Mouse (Mus musculus): ENCODE data around the gene Gm12886. TPM values are rescaled to one million over a fixed set of nuclear protein-coding genes. Genes with fewer than 3 reads are reported as not detected.

Gene Gm12886
- not detected in 2 replicates for total RNA-seq (2012; rRNA removed)
- not detected in 2 replicates for total RNA-seq (2014; rRNA removed)
- not detected in 2 replicates for polyA plus RNA-seq (2012; ENCODE audit: insufficient read length, low read depth)

DNA sequence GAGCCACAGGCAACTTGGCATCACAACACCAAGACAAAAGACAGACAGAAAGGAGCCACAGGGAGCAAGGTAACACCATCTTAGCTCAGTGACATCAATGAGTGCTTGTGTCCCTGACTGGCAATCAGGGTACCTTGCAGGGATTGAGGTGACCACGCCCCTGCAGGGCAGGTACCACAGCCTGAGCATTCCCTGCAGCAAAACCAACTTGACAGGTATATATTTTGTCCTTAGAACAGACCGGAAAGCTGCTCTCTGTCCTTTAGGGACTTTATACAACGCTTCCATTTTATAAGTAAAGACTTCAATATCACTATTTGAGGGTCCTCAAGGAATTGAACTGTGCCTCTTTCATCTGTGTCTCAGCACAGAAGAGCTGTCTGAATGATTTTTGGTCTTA, at the start of gene Gm12886:
TSS of gene Gm12886 (minus strand) at position 101 of the 400 bp plus-strand sequence.
- Histone ChIP-seq H3K4me3 (replicated peaks in 1 of 3; ENCODE audit: low read depth in 2 of 3, low read length in 2 of 3, poor library complexity in 1 of 3) (no peak within 1 kb of the TSS), H3K9ac (ENCODE audit: insufficient read depth, low read depth) (no peak within 1 kb of the TSS), H3K79me2 (replicated peaks; ENCODE audit: control insufficient read depth, extremely low read depth, insufficient read depth, poor library complexity, severe bottlenecking) (no peaks in the 10 kb centered on the region), H3K4me2 (ENCODE audit: insufficient read depth, low read depth, poor library complexity, severe bottlenecking) (no peak within 1 kb of the TSS), H3K27me3 (replicated peaks) (peaks cover 31% of the 10 kb centered on the region), H3K27ac (ENCODE audit: insufficient read depth, low read depth) (no peak within 1 kb of the TSS), H3K9me3 (replicated peaks; ENCODE audit: low read length) (no peaks in the 10 kb centered on the region), H3K4me1 (ENCODE audit: control insufficient read depth in 1 of 2, insufficient read depth in 2 of 2) (no peaks in the 10 kb centered on the region), H3K36me3 (replicated peaks in 1 of 2; ENCODE audit: control insufficient read depth in 1 of 2, insufficient read depth in 1 of 2, low read length in 1 of 2) (no peaks in the 10 kb centered on the region)
- in situ Hi-C loops (cut with MboI; ENCODE audit: low pct_ligation_motif_present, low pct_unique_long_range_greater_than_20kb, low sequenced_read_pairs), result no loop called here
- no peak for DNase-seq (ENCODE audit: extremely low read depth)
- dilution Hi-C loops (cut with MboI; ENCODE audit: extremely low pct_ligation_motif_present, extremely low pct_unique_long_range_greater_than_20kb, low sequenced_read_pairs), result no loop called here
- no peak for TF ChIP-seq MAX (IDR thresholded peaks at IDR 0.05; ENCODE audit: low read length)
- TF ChIP-seq USF2 (conservative IDR thresholded peaks at IDR 0.05; ENCODE audit: low read depth, low read length), result no peak
- TF ChIP-seq ZKSCAN1 (IDR thresholded peaks at IDR 0.05; ENCODE audit: borderline replicate concordance, low read depth, low read length), result no peak
- no peak for TF ChIP-seq ZMIZ1 (IDR thresholded peaks at IDR 0.05; ENCODE audit: low read depth, low read length)
- TF ChIP-seq IRF4 (IDR thresholded peaks at IDR 0.05; ENCODE audit: low read depth, low read length), result no peak
- TF ChIP-seq KAT2A (IDR thresholded peaks at IDR 0.05; ENCODE audit: insufficient replicate concordance, low read length), result no peak
- TF ChIP-seq HCFC1 (IDR thresholded peaks at IDR 0.05; ENCODE audit: low read depth, low read length), result no peak
- TF ChIP-seq NRF1 (IDR thresholded peaks at IDR 0.05; ENCODE audit: low read depth, low read length), result no peak
- TF ChIP-seq UBTF (IDR thresholded peaks at IDR 0.05; ENCODE audit: low read depth, low read length), result no peak
- no peak for TF ChIP-seq JUND (conservative IDR thresholded peaks at IDR 0.05; ENCODE audit: low read depth, low read length)
- TF ChIP-seq RCOR1 (conservative IDR thresholded peaks at IDR 0.05; ENCODE audit: low read depth, low read length), result no peak
- no peak for TF ChIP-seq ZNF384 (IDR thresholded peaks at IDR 0.05; ENCODE audit: low read depth, low read length)
- no peak for TF ChIP-seq POLR2AphosphoS2 (IDR thresholded peaks at IDR 0.05; ENCODE audit: low read depth, low read length)

Other genes starting within 250 kb of the Gm12886 start
- 13.2 and 17.4 TPM in 2 replicates for gene Rlf, start 208.0 kb downstream of the Gm12886 start, total RNA-seq (2012; rRNA removed)
- 25.1 and 25.5 TPM in 2 replicates for gene Rlf, start 208.0 kb downstream of the Gm12886 start, total RNA-seq (2014; rRNA removed)
- 8.8 and 9.4 TPM in 2 replicates for gene Rlf, start 208.0 kb downstream of the Gm12886 start, polyA plus RNA-seq (2012; ENCODE audit: insufficient read length, low read depth)
- gene Gm12888, start 98.2 kb downstream of the Gm12886 start, total RNA-seq (2012; rRNA removed), result not detected in 2 replicates
- not detected in 2 replicates for gene Gm12888, start 98.2 kb downstream of the Gm12886 start, total RNA-seq (2014; rRNA removed)
- not detected in 2 replicates for gene Gm12888, start 98.2 kb downstream of the Gm12886 start, polyA plus RNA-seq (2012; ENCODE audit: insufficient read length, low read depth)
- not detected in 2 replicates for gene Gm12887, start 199.0 kb upstream of the Gm12886 start, total RNA-seq (2012; rRNA removed)
- not detected in 2 replicates for gene Gm12887, start 199.0 kb upstream of the Gm12886 start, total RNA-seq (2014; rRNA removed)
- not detected in 2 replicates for gene Gm12887, start 199.0 kb upstream of the Gm12886 start, polyA plus RNA-seq (2012; ENCODE audit: insufficient read length, low read depth)

Measured in CH12.LX (cell line).